Mouse (Mus musculus) left cerebral cortex, postnatal 4 days (tissue): ENCODE measurements around the gene Pbld1. TPM values are rescaled to one million over a fixed set of nuclear protein-coding genes. Genes with fewer than 3 reads are reported as not detected.

ENCODE experiments used
- DNase-seq: peaks from one replicate; pipeline ENCODE4 v3.0.0-alpha.2; 2022
- intact Hi-C: fragments of 180-260 bp; cut with DNase I; formaldehyde crosslinking; loops from one replicate; pipeline ENCODE4 v1.15.1; 2025
- total RNA-seq, 2 experiments: library from RNA; stranded (reverse); gene quantifications; 2 replicates each; pipeline ENCODE4 v1.2.3; 2021

Gene Pbld1
- total RNA-seq, 2 experiments from 2014 or later, result 0.24 TPM; not detected in 1

- DNase-seq, result no peak
- intact Hi-C loops, result no loop called here
Observed at GRCm38 (mm10) chr10:63126116-63126515, 66.2 kb downstream of the Pbld1 start.

- intact Hi-C loops, result no loop called here
- no peak for DNase-seq
Observed at GRCm38 (mm10) chr10:63127156-63127555, 67.2 kb downstream of the Pbld1 start.

Other genes with a start within 250 kb of the Pbld1 start
- 10 to 100 TPM; 52.4 to 53.9 TPM for gene Tet1, start 151.2 kb upstream of the Pbld1 start, total RNA-seq
- gene Slc25a16, start 139.5 kb upstream of the Pbld1 start, total RNA-seq, result 10 to 100 TPM; 22.1 to 22.6 TPM
- gene Dna2, start 113.1 kb upstream of the Pbld1 start, total RNA-seq, result 1 to 10 TPM; 3.3 to 4.0 TPM
- gene Rufy2, start 79.9 kb upstream of the Pbld1 start, total RNA-seq, result 10 to 100 TPM; 87.8 to 96.1 TPM
- gene Hnrnph3, start 35.9 kb upstream of the Pbld1 start, total RNA-seq, result 10 to 100 TPM; 62.6 to 68.1 TPM
- 1 to 10 TPM; 1.8 to 3.2 TPM for gene Pbld2, start 35.8 kb upstream of the Pbld1 start, total RNA-seq
- gene Atoh7, start 39.5 kb downstream of the Pbld1 start, total RNA-seq, result 1 to 10 TPM; 1.0 to 1.3 TPM
- 1 to 10 TPM; 4.0 to 4.3 TPM for gene Mypn, start 143.8 kb downstream of the Pbld1 start, total RNA-seq
- 10 to 100 TPM; 47.7 to 55.8 TPM for gene Herc4, start 183.6 kb downstream of the Pbld1 start, total RNA-seq